Comparison of ENCODE assay signal across 20 mouse cellular contexts in the genomic region with DNA sequence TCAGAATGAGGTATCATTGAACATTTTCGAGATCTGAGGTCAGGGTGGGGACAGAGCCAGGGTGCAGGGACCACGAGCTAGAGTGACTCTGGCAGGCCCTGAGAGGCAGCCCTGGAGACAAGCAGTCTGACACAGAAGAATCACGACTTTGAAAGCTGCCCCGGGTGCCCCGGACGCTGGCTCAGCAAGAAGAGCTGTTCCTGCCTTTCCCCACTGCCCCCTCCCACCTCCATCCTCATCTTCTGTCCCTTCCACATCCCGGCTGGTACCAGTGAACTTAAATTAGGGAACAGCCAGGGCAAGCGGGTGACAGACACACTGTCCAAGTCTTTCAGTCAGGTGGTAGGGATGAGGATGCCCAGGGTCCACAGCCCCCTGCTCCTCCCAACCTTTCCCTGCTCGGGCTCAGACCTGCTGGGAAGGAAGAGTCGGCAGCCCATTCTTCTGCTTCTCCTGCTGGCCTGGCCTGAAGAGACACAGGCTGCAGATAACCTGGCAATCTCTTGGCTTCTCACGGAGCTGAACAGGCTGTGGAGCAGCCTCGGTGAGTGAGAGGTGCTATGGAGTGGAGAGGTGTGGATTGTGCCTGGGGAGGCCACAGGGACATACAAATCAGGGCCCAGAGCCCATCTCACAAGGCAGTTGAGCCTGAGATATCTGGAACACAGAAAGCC. TPM values are rescaled to one million over a fixed set of nuclear protein-coding genes. Genes with fewer than 3 reads are reported as not detected.
DNase-seq lines count a peak whose midpoint lies in the region; ATAC-seq lines count a peak whose summit lies in the region.
"Had no signal": no experiment of that assay in that cellular context is flagged by ENCODE, and none has a peak within 500 bp of the region (broad histone marks: within the 10 kb centered on the region; RNA-seq: fewer than 3 reads in every experiment).

No protein-coding gene starts in this region.

- no peak overlapping the region for H3K4me3 ChIP-seq in heart, embryonic 16.5 days (ENCODE audit: low read length)
- H3K4me3 ChIP-seq: embryonic facial prominence, embryonic 15.5 days; liver, embryonic 12.5 days had no signal

- no peaks in the 10 kb centered on the region for H3K36me3 ChIP-seq in heart, embryonic 16.5 days (ENCODE audit: control insufficient read depth, insufficient read depth)
- H3K36me3 ChIP-seq: embryonic facial prominence, embryonic 15.5 days; liver, embryonic 12.5 days had no signal

- no peak for ATAC-seq in heart, embryonic 16.5 days (replicated peaks; ENCODE audit: extremely low read depth, insufficient read depth, low FRiP score)
- ATAC-seq: liver, embryonic 12.5 days had no signal

- no peaks in the 10 kb centered on the region for H3K9me3 ChIP-seq in heart, embryonic 16.5 days (replicated peaks; ENCODE audit: control insufficient read depth, low read length)
- H3K9me3 ChIP-seq: embryonic facial prominence, embryonic 15.5 days; liver, embryonic 12.5 days had no signal

- no peak overlapping the region for H3K27ac ChIP-seq in heart, embryonic 16.5 days (ENCODE audit: low read length)
- H3K27ac ChIP-seq: embryonic facial prominence, embryonic 15.5 days; liver, embryonic 12.5 days had no signal

- no peak overlapping the region for H3K4me2 ChIP-seq in heart, embryonic 16.5 days (ENCODE audit: low read depth, low read length)
- H3K4me2 ChIP-seq: embryonic facial prominence, embryonic 15.5 days; liver, embryonic 12.5 days; lung, embryonic 14.5 days had no signal

- no peak for DNase-seq in heart, adult 9 months (ENCODE audit: low spot score in 2 of 2)
- peak; percentile 84 for DNase-seq in brain, adult 2 months (ENCODE audit: low read depth, low spot score)
- DNase-seq in cerebellum, adult 11-12 months: peak; percentile 82
- peak; percentile 60 to 71 for DNase-seq in cerebellum, postnatal 14 days
- no peak for DNase-seq in frontal cortex, postnatal 10 days (ENCODE audit: low spot score in 2 of 2)
- DNase-seq in kidney, adult 18-20 months: no peak
- no peak for DNase-seq in thymus, postnatal 14 days
- DNase-seq: embryo, embryonic 11 days; gastrocnemius, postnatal 10 days; heart, postnatal 4 days; kidney, adult 8-10 months; kidney, postnatal 25 days; left cerebral cortex, postnatal 4 days; lung, embryonic 14.5 days; lung, postnatal 36 days; spleen, adult 18-20 months; thymus, postnatal 4 days had no signal

- H3K4me1 ChIP-seq in heart, embryonic 16.5 days (ENCODE audit: control insufficient read depth, insufficient read depth, low read length): peaks cover 14% of the 10 kb centered on the region

- peak overlapping the region; percentile 25; the same call in 1 of the 2 replicates for H3K9ac ChIP-seq in heart, embryonic 16.5 days (ENCODE audit: low read length)
- H3K9ac ChIP-seq: embryonic facial prominence, embryonic 15.5 days; liver, embryonic 12.5 days; lung, embryonic 14.5 days had no signal

- WGBS in heart, embryonic 16.5 days: 48% methylated on average over 12 of the region's 12 CpGs

- no peaks in the 10 kb centered on the region for H3K27me3 ChIP-seq in heart, embryonic 16.5 days (ENCODE audit: control insufficient read depth, insufficient read depth, low read length)
- H3K27me3 ChIP-seq: embryonic facial prominence, embryonic 15.5 days had no signal

RNA-seq across cellular contexts. Expression of a gene that starts 35.6 kb away (rescaled TPM):
- polyA plus RNA-seq in heart, embryonic 16.5 days (2015; fragmentation: Nextera tagmentation; extraction: Ambion mirVana): 4.4 and 5.1 TPM in 2 replicates

Comparison
In these comparisons a context has a peak if more than half of its experiments do, and no peak if none do; other contexts are left out.
1. DNase-seq: peak in brain, adult 2 months (single experiment), cerebellum, adult 11-12 months (single experiment) and cerebellum, postnatal 14 days (2 of 2); none in heart, adult 9 months (0 of 2), frontal cortex, postnatal 10 days (0 of 2), kidney, adult 18-20 months (single experiment) and thymus, postnatal 14 days (single experiment).